Mouse (Mus musculus) adrenal gland, postnatal 25 days (tissue): Measurements from ENCODE around the gene Krtcap3. TPM values are rescaled to one million over a fixed set of nuclear protein-coding genes. Genes with fewer than 3 reads are reported as not detected.
"Not testable (repeated sequence)": the region's sequence is repeated elsewhere in the genome, so short reads cannot be mapped to it uniquely, and the experiment has no call there.

Source experiments
- DNase-seq: peaks from one replicate; pipeline ENCODE4 v3.0.0; 2021; ENCODE audit warnings: mixed read lengths
- long read RNA-seq: library from polyadenylated mRNA; stranded (forward); transcript quantifications from one replicate; pipeline ENCODE4 v2.0.0, GENCODE M21; 2021
- total RNA-seq: library from RNA; stranded (reverse); gene quantifications from 2 replicates; pipeline ENCODE4 v1.2.3, GENCODE M21; 2021

Gene Krtcap3
- total RNA-seq = 5.2 and 5.3 TPM in 2 replicates
- long read RNA-seq, partial matches to known transcripts = 0 of 1 reads
- long read RNA-seq, other reads (novel, unspliced or antisense) = 1 of 1 reads

GRCm38 (mm10) chr5:31251541-31252101 is at the start of gene Krtcap3:
Gene Krtcap3 (plus strand): TSS chr5:31251691.
- DNase-seq = no peak

- DNase-seq = peak; percentile 92
Measured at GRCm38 (mm10) chr5:31201742-31202590, 49.5 kb upstream of the Krtcap3 start, which contains the start of gene Zfp513. Gene Zfp513 (minus strand): TSS chr5:31202303.

DNA sequence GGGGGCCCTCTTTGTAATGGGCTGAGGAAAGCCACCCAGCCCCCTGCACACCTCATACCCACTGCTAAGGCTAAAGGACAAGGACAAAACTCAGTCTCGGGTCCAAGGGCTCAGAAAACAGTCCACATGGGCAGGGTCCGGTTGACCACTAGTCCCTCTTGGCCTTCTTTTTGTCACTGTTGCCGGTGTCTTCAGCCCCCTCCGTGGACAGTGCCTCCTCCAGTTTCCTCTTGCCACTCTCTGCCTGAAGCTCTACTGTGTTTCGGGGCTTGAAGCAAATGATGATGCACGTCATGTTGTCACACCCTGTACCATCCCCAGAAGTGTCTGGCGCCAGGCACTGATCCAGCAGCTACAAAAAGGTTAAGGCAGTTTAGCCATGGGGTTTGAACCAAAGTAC is 48.6 kb upstream of the Krtcap3 start:
- DNase-seq = no peak

DNA sequence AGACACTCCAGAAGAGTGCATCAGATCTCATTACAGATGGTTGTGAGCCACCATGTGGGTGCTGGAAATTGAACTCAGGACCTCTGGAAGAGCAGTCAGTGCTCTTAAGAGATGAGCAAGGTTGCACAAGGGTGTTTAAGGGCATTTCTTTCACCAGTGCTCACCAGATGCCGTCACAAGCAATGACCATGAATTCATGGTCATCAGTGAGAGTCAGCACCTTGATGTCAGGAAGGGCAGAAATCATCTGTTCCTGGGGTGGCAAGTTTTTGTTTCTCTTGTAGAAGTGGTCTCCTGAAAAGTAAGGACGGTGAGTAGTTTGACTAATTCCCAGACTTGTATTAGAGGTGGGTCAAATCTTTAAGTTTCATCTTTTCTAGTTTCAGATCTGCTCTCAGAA is 47.6 kb upstream of the Krtcap3 start:
- no peak for DNase-seq

DNA sequence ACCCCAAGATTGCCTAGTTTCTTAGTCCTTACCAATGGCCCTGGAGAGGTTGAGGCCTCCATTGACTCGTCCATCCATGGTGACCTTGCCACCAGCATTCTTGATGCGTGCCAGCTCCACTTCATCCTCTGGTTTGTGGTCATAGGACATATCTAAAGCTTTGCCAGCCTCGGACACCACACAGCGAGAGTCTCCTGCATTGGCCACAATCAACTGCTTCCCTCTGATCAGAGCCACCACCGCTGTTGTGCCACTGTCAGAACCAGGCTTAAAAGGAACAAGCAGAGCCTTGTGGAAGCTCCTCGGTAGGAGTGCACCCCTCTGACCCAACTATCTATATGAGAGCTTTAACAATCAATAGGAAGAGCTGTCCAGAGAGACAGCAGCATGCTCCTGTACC is 47.1 kb upstream of the Krtcap3 start:
- no peak for DNase-seq

GRCm38 (mm10) chr5:31216554-31216953 is 34.9 kb upstream of the Krtcap3 start:
- DNase-seq = not testable (repeated sequence)

DNA sequence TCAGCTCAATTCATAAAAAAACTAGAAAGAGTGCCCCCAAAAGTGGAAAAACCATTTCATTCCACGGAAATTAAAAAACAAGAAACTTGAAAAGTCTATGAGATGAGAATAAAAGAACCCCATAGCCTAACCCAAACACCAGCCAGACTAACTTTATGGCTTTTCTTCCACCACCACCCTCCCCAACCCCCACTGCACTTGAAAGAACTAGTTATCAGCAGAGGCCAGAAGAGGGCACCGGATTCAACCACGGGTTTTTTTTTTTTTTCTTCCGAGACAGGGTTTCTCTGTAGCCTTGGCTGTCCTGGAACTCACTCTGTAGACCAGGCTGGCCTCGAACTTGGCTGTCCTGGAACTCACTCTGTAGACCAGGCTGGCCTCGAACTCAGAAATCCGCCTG is 33.2 kb upstream of the Krtcap3 start:
- DNase-seq = no peak

- no peak for DNase-seq
Measured at GRCm38 (mm10) chr5:31219070-31219469, 32.4 kb upstream of the Krtcap3 start.

- DNase-seq = no peak
Measured at GRCm38 (mm10) chr5:31219474-31219873, 32.0 kb upstream of the Krtcap3 start.

- peak; percentile 53 for DNase-seq
Measured at GRCm38 (mm10) chr5:31219911-31220447, 31.5 kb upstream of the Krtcap3 start.

- DNase-seq = peak; percentile 99
Measured at GRCm38 (mm10) chr5:31220448-31221303, 30.8 kb upstream of the Krtcap3 start, which contains the start of gene Ppm1g. Gene Ppm1g (minus strand): TSS chr5:31220687.

DNA sequence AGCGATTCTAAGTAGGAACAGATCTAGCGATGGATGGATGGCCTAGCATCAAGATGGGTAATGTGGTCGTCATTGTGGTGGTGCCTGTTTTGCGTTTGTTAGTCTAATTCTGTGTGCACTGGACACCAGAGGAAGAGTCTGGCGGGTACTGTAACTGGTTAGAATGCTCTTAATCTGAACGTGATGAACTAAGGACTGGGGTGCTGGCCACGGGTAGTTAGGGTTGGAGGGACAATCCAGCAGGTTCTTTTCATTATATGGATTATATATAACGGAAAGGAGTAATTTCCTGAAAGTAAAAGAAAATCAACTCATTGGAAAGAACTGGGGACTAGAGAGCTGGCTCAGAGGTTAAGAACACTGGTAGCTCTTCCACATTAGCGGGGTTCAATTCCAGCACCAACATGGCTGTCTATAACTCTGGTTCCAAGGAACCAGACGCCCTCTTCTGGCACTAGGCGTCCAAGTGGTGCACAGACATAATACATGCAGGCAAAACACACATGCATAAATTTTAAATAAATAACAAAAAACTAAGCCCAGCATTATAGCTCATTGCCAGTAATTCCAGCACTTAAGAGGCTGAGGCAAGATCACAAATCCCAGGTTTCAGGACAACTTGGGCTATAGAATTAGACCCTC is 30.1 kb upstream of the Krtcap3 start:
- peak; percentile 39 for DNase-seq

- no peak for DNase-seq
Measured at GRCm38 (mm10) chr5:31222696-31223095, 28.8 kb upstream of the Krtcap3 start.

DNA sequence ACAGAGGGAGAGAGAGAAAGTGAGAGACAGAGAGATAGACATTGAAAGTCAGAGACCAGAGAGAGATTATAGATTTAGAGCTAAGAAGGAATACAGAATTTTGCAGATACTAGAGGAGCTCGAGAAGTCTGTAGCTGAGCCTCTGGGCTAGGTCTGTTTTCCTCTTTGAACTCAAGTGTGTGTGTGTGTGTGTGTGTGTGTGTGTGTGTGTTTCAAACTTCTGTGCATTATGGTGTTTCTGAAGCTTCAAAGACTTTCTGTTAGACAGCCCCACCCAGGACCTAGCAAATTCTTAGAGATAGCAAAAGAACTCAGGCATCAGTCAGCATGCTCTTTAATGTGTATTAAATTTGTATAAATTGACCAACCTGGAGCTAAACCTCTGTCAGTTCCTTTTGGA is 24.9 kb upstream of the Krtcap3 start:
- no peak for DNase-seq

DNA sequence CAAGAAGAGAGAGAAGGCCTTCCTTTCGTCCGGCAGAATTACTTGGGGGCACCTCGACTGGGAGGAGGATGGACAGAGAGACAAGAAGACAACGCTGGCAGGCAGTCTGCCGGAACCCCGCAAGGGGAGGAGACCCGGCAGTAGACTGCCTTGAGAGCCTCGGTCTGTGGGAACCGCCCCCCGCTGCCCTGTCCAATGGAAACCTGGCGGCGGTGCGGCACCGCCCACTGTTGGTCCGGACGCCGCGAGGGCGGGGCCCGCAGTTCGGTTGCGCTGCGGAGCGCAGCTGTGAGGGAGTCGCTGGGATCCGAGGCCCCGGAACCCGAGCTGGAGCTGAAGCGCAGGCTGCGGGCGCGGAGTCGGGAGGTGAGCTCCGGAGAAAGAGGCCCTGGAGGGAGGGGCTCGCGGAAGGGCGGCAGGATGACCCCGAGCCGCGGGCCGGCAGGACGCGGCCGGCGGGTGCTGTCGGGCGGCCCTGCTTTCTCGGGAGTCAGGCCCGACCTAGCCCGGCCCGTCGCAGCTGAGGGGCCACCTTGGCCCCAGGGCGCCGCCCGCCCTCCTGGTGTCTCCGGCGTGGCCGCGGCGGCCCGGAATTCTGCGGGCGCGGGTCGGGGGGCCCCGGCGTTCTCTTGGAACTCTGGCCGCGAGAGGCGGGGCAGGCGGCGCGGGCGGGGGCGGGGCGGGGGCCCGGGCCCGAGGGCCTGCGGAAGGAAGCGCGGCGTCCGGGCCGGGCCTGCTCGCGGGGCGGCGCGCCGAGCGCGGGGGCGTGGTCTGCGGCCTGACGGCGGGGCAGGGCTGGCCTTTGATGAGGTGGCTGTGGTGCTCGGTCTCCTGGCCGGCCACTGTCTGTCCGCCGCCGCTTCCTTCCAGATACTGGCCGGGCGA is 10.6 kb upstream of the Krtcap3 start, which contains the start of the genes Nrbp1 and Gm9970:
Gene Nrbp1, plus strand, starts transcription at position 228 of the 885 bp plus-strand sequence.
Gene Gm9970, minus strand, starts transcription at position 596 of the 885 bp plus-strand sequence.
- DNase-seq = peak; percentile 97

- DNase-seq = no peak
Measured at GRCm38 (mm10) chr5:31241522-31242034, 9.9 kb upstream of the Krtcap3 start.

DNA sequence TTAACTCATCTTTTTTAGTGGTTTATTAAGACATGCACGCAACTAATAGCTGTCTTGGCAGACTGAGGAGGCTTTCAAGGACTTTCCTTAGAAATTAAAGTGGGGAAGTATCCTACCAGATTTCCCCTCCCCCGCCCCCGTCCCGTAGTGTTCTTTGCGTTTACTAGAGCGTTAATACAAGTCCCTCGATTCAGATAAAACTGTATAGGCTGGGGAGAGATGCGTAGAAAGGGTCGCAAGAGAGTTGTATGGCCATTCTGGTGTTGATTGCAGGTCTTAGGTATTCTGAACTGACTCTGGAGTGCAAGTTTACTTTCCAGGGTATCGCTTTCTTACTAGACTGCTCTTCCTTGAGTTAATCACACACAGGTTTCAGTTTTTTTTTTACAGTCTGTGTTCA is 9.3 kb upstream of the Krtcap3 start:
- no peak for DNase-seq

DNA sequence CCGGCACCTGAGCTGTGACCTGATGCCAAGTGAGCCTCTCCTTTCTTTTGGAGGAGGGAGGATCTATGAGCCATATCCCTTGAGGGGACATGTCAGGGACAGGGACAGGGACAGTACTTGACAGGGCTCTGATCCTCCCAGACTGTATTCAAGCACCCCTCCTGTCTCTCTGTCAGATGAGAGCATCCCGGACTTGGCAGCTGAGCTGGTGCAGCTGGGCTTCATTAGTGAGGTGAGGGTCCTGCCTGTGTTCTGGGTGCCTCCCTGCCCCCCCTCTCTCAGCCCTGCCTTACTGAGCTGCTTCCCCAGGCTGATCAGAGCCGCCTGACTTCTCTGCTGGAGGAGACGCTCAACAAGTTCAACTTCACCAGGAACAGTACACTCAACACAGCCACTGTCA is 775 bp upstream of the Krtcap3 start:
- no peak for DNase-seq

GRCm38 (mm10) chr5:31252151-31252550 is 660 bp downstream of the Krtcap3 start:
- DNase-seq = no peak
